Mouse (Mus musculus) heart, embryonic 15.5 days (tissue): ENCODE measurements around the gene Atp6v0e2. TPM values are rescaled to one million over a fixed set of nuclear protein-coding genes. Genes with fewer than 3 reads are reported as not detected.
A peak's percentile ranks its signal among the peaks of the same experiment; 100 is the strongest.

Source experiments
- ATAC-seq: fragments of 200-750 bp; cut with Nextera tagmentation; replicated peaks from 2 replicates; pipeline ENCODE4 v1.8.0; 2017; ENCODE audit warnings: low read depth, moderate TSS enrichment; ENCODE audit not compliant: insufficient number of reproducible peaks, insufficient read depth, low FRiP score
- H3K27ac ChIP-seq: fragments of 300-500 bp; sonication (generic); 2 replicates; pipeline ENCODE4 v1.5.1; 2015; ENCODE audit warnings: mild to moderate bottlenecking, inconsistent platforms
- H3K27me3 ChIP-seq: fragments of 300-500 bp; sonication (generic); 2 replicates; pipeline ENCODE4 v1.6.1; 2015; ENCODE audit warnings: inconsistent platforms
- H3K36me3 ChIP-seq: fragments of 300-500 bp; sonication (generic); 2 replicates; pipeline ENCODE4 v1.6.1; 2015; ENCODE audit warnings: mild to moderate bottlenecking, inconsistent platforms
- H3K4me1 ChIP-seq: fragments of 300-500 bp; sonication (generic); replicated peaks from 2 replicates; pipeline ENCODE4 v1.6.1; 2015; ENCODE audit warnings: inconsistent platforms
- H3K4me2 ChIP-seq: fragments of 300-500 bp; sonication (generic); 2 replicates; pipeline ENCODE4 v1.6.1; 2015; ENCODE audit warnings: inconsistent platforms, mild to moderate bottlenecking, moderate library complexity
- H3K4me3 ChIP-seq: fragments of 300-500 bp; sonication (generic); 2 replicates; pipeline ENCODE4 v1.5.1; 2015; ENCODE audit warnings: mild to moderate bottlenecking, inconsistent platforms
- H3K9ac ChIP-seq: fragments of 300-500 bp; sonication (generic); 2 replicates; pipeline ENCODE4 v1.6.1; 2015; ENCODE audit warnings: mild to moderate bottlenecking, inconsistent platforms
- H3K9me3 ChIP-seq: fragments of 300-500 bp; sonication (generic); replicated peaks from 2 replicates; pipeline ENCODE4 v1.6.1; 2016; ENCODE audit warnings: inconsistent platforms
- WGBS: fragments of 180-500 bp; shearing (Covaris S2); methylation state at CpG from one replicate; pipeline ENCODE4 v1.1.7; 2015; ENCODE audit warnings: mixed read lengths; 5-methylcytosine and 5-hydroxymethylcytosine counted together
- polyA plus RNA-seq: library from polyadenylated mRNA; unstranded; fragments of >200 nt; fragmentation: Nextera tagmentation; extraction: Ambion mirVana; gene quantifications from 2 replicates; pipeline ENCODE4 v1.2.1, GENCODE M21; 2015

Gene Atp6v0e2
- polyA plus RNA-seq = 17.5 and 18.6 TPM in 2 replicates

DNA sequence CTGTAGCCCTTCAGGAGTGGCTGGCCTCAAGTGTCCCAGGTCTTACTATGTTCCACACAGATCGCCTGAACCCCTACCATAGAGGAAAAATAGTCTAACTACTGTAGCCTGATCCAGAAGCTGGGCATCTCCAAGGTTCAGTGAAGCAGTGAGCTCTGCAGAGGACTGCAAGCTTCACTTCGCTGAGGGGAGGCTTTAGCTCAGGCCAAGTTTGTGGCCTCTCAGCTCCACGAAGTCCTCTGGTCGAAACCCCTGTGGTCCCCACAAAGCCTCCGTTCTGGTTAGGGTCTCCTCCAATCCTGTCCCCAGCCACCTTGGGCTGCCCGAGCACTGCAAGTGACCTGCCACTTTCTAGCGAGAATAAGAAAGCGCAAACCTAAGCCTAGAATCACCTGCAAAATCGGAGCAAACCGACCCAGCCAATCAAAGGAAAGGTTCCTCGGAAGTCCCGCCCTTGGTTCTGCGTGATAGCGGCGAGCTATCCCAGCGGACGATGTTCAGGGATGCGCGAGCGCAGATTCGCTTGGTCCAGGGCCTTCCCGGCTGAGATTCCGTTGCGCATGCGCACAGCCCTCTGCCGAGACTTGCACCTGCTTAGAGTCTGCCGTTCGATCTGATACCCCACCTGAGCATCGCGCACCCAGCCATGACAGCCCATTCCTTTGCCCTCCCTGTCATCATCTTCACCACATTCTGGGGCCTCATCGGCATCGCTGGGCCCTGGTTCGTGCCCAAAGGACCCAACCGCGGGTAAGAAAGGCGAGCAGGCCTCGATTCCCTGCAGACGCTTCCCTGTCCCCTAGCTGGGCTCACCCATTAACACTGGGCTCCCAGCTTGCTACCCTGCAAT is at the start of gene Atp6v0e2:
Atp6v0e2 (plus strand) TSS at position 511 of the 850 bp plus-strand sequence.
- Histone ChIP-seq H3K9me3 (no peaks in the 10 kb centered on the region), H3K4me1 (peaks cover 14% of the 10 kb centered on the region), H3K4me3 (peak within 1 kb of the TSS; percentile 52), H3K27ac (no peak within 1 kb of the TSS), H3K4me2 (peak within 1 kb of the TSS; percentile 72), H3K27me3 (no peaks in the 10 kb centered on the region), H3K9ac (peak within 1 kb of the TSS; percentile 47), H3K36me3 (peaks cover 1% of the 10 kb centered on the region; the same call in 1 of the 2 replicates)
- peak; percentile 77 for ATAC-seq
- 10% methylated on average over 38 of the region's 38 CpGs for WGBS

DNA sequence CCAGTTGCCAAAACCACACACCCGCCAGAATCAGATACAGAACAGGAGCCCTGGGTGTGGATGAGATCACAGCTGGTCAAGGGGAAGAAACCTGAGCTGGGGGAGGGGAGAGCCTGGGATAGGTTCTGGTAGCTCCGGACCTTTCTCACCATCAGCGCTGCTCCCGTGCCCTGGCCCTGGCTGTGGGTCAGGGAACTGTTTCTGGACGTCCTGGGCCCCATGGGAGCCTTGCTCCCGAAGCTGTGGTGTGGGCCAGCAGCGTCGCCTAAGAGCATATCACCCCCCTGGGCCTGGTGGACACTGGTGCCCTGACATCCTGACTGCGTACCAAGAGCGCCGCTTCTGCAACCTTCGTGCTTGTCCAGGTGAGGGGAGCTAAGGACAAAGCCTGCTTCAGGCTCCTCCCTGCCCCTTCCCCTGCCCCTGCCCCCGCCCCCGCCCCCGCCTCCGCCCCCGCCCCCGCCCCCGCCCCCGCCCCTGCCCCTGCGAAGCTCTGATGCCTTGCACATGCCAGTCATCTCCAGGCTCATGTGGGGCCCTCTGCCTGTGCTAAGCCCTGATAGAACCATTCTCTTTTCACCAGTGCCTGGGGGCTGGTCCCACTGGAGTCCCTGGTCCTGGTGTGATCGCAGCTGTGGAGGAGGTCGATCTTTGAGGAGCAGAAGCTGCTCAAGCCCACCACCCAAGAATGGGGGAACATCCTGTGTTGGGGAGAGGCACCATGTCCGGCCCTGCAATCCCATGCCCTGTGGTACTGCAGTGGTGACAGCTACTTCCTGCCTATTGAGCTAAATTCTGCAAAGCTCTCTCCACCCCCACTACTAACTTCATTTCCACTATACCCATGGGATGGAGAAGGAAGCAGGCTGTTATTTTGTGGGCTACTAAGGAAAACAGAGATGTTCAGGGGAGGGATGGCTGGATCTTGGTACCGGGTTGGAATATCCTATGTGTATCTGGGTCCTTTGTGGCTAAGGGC is 49.4 kb upstream of the Atp6v0e2 start:
- H3K4me1 ChIP-seq = peaks cover 14% of the 10 kb centered on the region
- H3K9me3 ChIP-seq = no peaks in the 10 kb centered on the region
- 0 out of 2 replicates have a peak, but pooled peaks have one; percentile 14 for ATAC-seq
- H3K27me3 ChIP-seq = peaks cover 32% of the 10 kb centered on the region
- WGBS = 9% methylated on average over 24 of the region's 25 CpGs
- H3K4me3 ChIP-seq = peak overlapping the region; percentile 27
- no peaks in the 10 kb centered on the region for H3K36me3 ChIP-seq
- H3K27ac ChIP-seq = 0 out of 2 replicates have a peak overlapping the region, but pooled peaks have one; percentile 51
- peak overlapping the region; percentile 59 for H3K4me2 ChIP-seq
- H3K9ac ChIP-seq = no peak overlapping the region

DNA sequence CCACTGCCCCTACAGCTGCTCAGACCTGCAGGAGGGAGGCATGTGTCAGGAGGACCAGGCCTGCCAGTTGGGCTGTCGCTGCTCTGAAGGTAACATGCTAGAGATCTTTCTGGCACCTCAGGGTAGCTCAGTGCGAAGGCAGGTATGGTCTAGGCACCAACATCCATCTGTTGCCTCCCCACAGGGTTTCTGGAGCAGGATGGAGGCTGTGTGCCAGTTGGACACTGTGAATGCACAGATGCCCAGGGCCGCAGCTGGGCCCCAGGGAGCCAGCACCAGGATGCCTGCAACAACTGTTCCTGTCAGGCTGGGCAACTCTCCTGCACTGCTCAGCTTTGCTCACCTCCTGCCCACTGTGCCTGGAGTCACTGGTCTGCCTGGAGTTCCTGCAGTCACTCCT is 47.7 kb upstream of the Atp6v0e2 start:
- Histone ChIP-seq H3K4me3 (no peak overlapping the region), H3K4me1 (peaks cover 14% of the 10 kb centered on the region), H3K36me3 (no peaks in the 10 kb centered on the region), H3K9ac (no peak overlapping the region), H3K9me3 (no peaks in the 10 kb centered on the region), H3K27ac (no peak overlapping the region), H3K4me2 (no peak overlapping the region), H3K27me3 (peaks cover 31% of the 10 kb centered on the region)
- WGBS = 82% methylated on average over 3 of the region's 3 CpGs
- no peak for ATAC-seq

- no peak for ATAC-seq
- no peaks in the 10 kb centered on the region for H3K9me3 ChIP-seq
- no peak overlapping the region for H3K27ac ChIP-seq
- no peaks in the 10 kb centered on the region for H3K36me3 ChIP-seq
- WGBS = 56% methylated on average over 9 of the region's 9 CpGs
- no peak overlapping the region for H3K4me3 ChIP-seq
- H3K9ac ChIP-seq = no peak overlapping the region
- peaks cover 19% of the 10 kb centered on the region for H3K27me3 ChIP-seq
- peaks cover 14% of the 10 kb centered on the region for H3K4me1 ChIP-seq
- H3K4me2 ChIP-seq = no peak overlapping the region
Measured at GRCm38 (mm10) chr6:48491361-48491760, 46.1 kb upstream of the Atp6v0e2 start.

DNA sequence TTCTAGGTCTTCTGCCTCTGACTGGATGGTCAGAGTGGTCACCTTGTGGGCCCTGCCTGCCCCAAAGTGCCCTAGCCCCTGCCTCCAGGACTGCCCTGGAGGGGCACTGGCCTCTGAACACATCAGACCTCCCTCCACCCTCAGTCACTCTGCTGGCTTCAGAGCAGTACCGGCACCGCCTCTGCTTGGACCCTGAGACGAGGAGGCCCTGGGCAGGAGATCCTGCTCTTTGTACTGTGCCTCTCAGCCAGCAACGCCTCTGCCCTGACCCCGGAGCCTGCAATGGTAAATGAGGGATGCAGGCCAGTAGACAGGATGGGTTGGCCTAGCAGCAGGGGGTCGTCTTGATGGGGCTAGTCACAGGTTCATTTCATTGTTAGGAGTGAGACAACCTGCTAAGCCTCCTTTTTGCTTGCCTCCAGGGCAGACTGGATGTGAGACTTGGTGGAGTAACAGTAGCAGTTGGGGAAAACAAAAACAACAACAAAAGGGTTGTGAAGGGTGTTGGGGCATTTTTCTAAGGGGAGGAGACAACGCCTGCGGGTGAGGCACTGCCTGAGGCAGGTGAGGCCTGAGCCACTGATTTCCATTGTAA is 44.2 kb upstream of the Atp6v0e2 start:
- Histone ChIP-seq H3K4me1 (peaks cover 7% of the 10 kb centered on the region), H3K4me2 (no peak overlapping the region), H3K27ac (no peak overlapping the region), H3K9ac (no peak overlapping the region), H3K36me3 (no peaks in the 10 kb centered on the region), H3K4me3 (no peak overlapping the region), H3K27me3 (peaks cover 17% of the 10 kb centered on the region), H3K9me3 (no peaks in the 10 kb centered on the region)
- 37% methylated on average over 8 of the region's 8 CpGs for WGBS
- no peak for ATAC-seq

DNA sequence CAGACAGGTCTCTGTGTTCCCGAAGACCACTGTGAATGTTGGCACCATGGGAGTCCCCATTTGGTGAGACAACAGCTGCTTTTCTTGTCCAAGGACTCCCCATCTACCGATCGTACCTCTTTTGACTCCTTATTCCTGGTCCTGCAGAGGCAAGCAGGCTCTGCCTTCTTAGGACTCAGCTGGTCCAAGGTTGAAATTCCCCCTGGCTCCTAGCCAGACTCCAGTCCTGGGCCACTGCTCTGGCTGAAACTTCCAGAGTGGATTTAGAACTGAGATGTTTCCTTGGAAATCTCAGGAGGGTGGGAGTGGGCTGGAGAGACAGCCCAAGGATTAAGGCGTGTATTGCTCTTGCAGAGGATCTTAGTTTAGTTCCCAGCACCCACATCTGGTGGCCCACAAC is 39.9 kb upstream of the Atp6v0e2 start:
- H3K4me1 ChIP-seq = no peaks in the 10 kb centered on the region
- H3K9me3 ChIP-seq = no peaks in the 10 kb centered on the region
- no peaks in the 10 kb centered on the region for H3K36me3 ChIP-seq
- H3K4me2 ChIP-seq = no peak overlapping the region
- H3K27me3 ChIP-seq = peaks cover 3% of the 10 kb centered on the region; the same call in 1 of the 2 replicates
- ATAC-seq = no peak
- H3K4me3 ChIP-seq = no peak overlapping the region
- no peak overlapping the region for H3K27ac ChIP-seq
- H3K9ac ChIP-seq = no peak overlapping the region
- WGBS = 77% methylated on average over 4 of the region's 4 CpGs

DNA sequence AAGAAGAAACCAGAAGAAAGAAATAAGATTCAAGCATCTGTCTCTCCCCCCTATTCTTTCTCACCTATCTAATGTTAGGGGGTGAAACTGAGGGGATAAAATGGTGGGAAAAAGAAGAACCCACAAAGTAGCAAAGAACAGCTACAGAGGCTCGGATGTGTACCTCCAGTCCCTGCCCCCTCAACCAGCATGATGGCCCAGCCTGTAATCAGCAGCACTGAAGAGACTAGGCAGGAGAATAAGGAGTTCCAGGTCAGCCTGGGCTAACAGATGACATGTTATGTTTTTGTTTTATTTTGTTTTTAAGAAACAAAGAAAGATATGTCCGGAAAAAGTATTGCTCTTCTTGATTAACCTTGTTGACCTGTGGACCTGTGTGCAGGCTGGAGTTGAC is 33.6 kb upstream of the Atp6v0e2 start:
- Histone ChIP-seq H3K27me3 (no peaks in the 10 kb centered on the region), H3K4me1 (no peaks in the 10 kb centered on the region; the same call in 1 of the 2 replicates), H3K4me3 (peak overlapping the region; percentile 63), H3K27ac (no peak overlapping the region), H3K4me2 (0 out of 2 replicates have a peak overlapping the region, but pooled peaks have one; percentile 85), H3K9me3 (no peaks in the 10 kb centered on the region), H3K36me3 (no peaks in the 10 kb centered on the region), H3K9ac (no peak overlapping the region)
- ATAC-seq = no peak
- WGBS = 4% methylated on average over 2 of the region's 2 CpGs

- under 1% methylated on average over 26 of the region's 26 CpGs for WGBS
- Histone ChIP-seq H3K4me3 (peak overlapping the region; percentile 63), H3K4me1 (no peaks in the 10 kb centered on the region; the same call in 1 of the 2 replicates)
Measured at GRCm38 (mm10) chr6:48504241-48504854, 33.1 kb upstream of the Atp6v0e2 start.

GRCm38 (mm10) chr6:48508087-48508486 is 29.3 kb upstream of the Atp6v0e2 start:
- Histone ChIP-seq H3K27me3 (no peaks in the 10 kb centered on the region), H3K4me2 (no peak overlapping the region), H3K36me3 (peaks cover 7% of the 10 kb centered on the region; the same call in 1 of the 2 replicates), H3K4me1 (no peaks in the 10 kb centered on the region; the same call in 1 of the 2 replicates), H3K27ac (no peak overlapping the region), H3K9me3 (no peaks in the 10 kb centered on the region), H3K9ac (no peak overlapping the region), H3K4me3 (no peak overlapping the region)
- ATAC-seq = no peak
- WGBS = 59% methylated on average over 4 of the region's 4 CpGs

More at GRCm38 (mm10) chr6:48504241-48504854, 33.1 kb upstream of the Atp6v0e2 start:
- Histone ChIP-seq H3K4me2 (peak overlapping the region; percentile 85), H3K36me3 (no peaks in the 10 kb centered on the region), H3K9me3 (no peaks in the 10 kb centered on the region), H3K9ac (peak overlapping the region; percentile 62), H3K27me3 (no peaks in the 10 kb centered on the region), H3K27ac (peak overlapping the region; percentile 69)
- peak; percentile 94 for ATAC-seq

DNA sequence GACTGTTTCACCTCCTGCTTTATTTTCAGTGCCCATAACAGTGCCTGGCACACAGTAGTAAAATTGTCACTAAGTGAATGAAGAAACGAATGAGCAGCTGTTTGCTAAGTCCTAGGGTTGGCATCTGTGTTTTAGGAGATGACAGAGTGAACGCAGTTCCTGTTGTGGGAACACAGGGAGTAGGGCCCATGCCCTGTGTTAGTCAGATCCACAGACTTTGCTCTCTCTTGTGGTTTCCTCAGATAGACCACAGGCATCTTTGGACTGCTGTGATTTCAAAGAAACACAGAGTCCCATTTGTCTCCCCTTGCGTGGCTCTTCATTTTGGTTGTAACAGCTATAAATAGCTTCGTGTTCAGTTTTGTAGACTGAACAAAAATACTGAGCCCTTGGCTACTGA is 27.0 kb upstream of the Atp6v0e2 start:
- no peak overlapping the region for H3K4me3 ChIP-seq
- H3K4me2 ChIP-seq = no peak overlapping the region
- no peaks in the 10 kb centered on the region; the same call in 1 of the 2 replicates for H3K4me1 ChIP-seq
- H3K9ac ChIP-seq = no peak overlapping the region
- H3K27ac ChIP-seq = no peak overlapping the region
- WGBS = 68% methylated on average over 4 of the region's 4 CpGs
- H3K9me3 ChIP-seq = no peaks in the 10 kb centered on the region
- H3K36me3 ChIP-seq = peaks cover 10% of the 10 kb centered on the region; the same call in 1 of the 2 replicates
- no peaks in the 10 kb centered on the region for H3K27me3 ChIP-seq
- ATAC-seq = no peak
